Mouse (Mus musculus) liver, adult 2 months (tissue): ENCODE results near the gene Entpd5. TPM values are rescaled to one million over a fixed set of nuclear protein-coding genes. Genes with fewer than 3 reads are reported as not detected.

ENCODE experiments used
- DNase-seq: peaks from one replicate; pipeline ENCODE4 v3.0.0-alpha.2; 2011; ENCODE audit warnings: low read depth, low spot score; ENCODE audit errors: extremely low read depth
- H3K27ac ChIP-seq: fragments of 200-500 bp; replicated peaks from 2 replicates; pipeline ENCODE4 v1.5.1; 2012; ENCODE audit warnings: low read depth, mild to moderate bottlenecking, control low read depth, inconsistent platforms, low read length; ENCODE audit not compliant: insufficient read depth
- H3K27me3 ChIP-seq: fragments of 200-500 bp; 2 replicates; pipeline ENCODE4 v1.6.1; 2012; ENCODE audit warnings: mild to moderate bottlenecking, moderate library complexity, low read length, inconsistent platforms; ENCODE audit not compliant: control insufficient read depth, insufficient read depth
- H3K36me3 ChIP-seq: fragments of 200-500 bp; 2 replicates; pipeline ENCODE4 v1.6.1; 2012; ENCODE audit warnings: low read length, inconsistent platforms; ENCODE audit not compliant: control insufficient read depth, insufficient read depth
- H3K4me1 ChIP-seq: fragments of 200-500 bp; 2 replicates; pipeline ENCODE4 v1.6.1; 2011; ENCODE audit warnings: low read length; ENCODE audit not compliant: control insufficient read depth, insufficient read depth
- H3K4me3 ChIP-seq: fragments of 200-500 bp; 2 replicates; pipeline ENCODE4 v1.5.1; 2011; ENCODE audit warnings: low read depth, mild to moderate bottlenecking, control low read depth, low read length, moderate library complexity; ENCODE audit not compliant: insufficient read depth
- H3K79me2 ChIP-seq: fragments of 200-500 bp; 2 replicates; pipeline ENCODE4 v1.6.1; 2012; ENCODE audit warnings: inconsistent platforms, mild to moderate bottlenecking, low read length, moderate library complexity; ENCODE audit not compliant: control insufficient read depth, insufficient read depth
- H3K9ac ChIP-seq: fragments of 200-500 bp; 2 replicates; pipeline ENCODE4 v1.6.1; 2012; ENCODE audit warnings: low read depth, mild to moderate bottlenecking, control low read depth, inconsistent platforms, low read length
- CTCF ChIP-seq: fragments of 200-500 bp; IDR thresholded peaks from 2 replicates; pipeline ENCODE4 v1.5.1; 2011; ENCODE audit warnings: low read depth, low read length, control low read depth
- POLR2A ChIP-seq: fragments of 200-500 bp; IDR thresholded peaks from 2 replicates; pipeline ENCODE4 v1.6.1; 2011; ENCODE audit warnings: low read length, control low read depth; ENCODE audit not compliant: insufficient read depth; ENCODE audit errors: extremely low read depth
- WGBS: fragments of 180-500 bp; shearing (Covaris S2); methylation state at CpG from one replicate; pipeline ENCODE4 v1.1.7; 2018; 5-methylcytosine and 5-hydroxymethylcytosine counted together
- polyA plus RNA-seq: library from polyadenylated mRNA; depleted of rRNA; stranded (reverse); fragments of >200 nt; gene quantifications from 2 replicates; pipeline ENCODE4 v1.2.3, GENCODE M21; 2012
- total RNA-seq: library from RNA; depleted of rRNA; stranded (reverse); fragments of >200 nt; gene quantifications from 2 replicates; pipeline ENCODE4 v1.2.3, GENCODE M21; 2014

The Entpd5 gene
- total and polyA plus RNA-seq, 2 experiments, result 52.6 to 157 TPM

GRCm38 (mm10) chr12:84449887-84450286 lies 41.1 kb upstream of the Entpd5 start:
- Histone ChIP-seq H3K4me1 (peaks cover 8% of the 10 kb centered on the region), H3K27ac (peak overlapping the region; percentile 97), H3K36me3 (no peaks in the 10 kb centered on the region), H3K4me3 (peak overlapping the region; percentile 68), H3K79me2 (peaks cover 10% of the 10 kb centered on the region; the same call in 1 of the 2 replicates), H3K9ac (peak overlapping the region; percentile 67), H3K27me3 (no peaks in the 10 kb centered on the region)
- TF ChIP-seq POLR2A, result no peak
- no peak for TF ChIP-seq CTCF
- WGBS, result 16% methylated on average over 10 of the region's 10 CpGs
- DNase-seq, result no peak

GRCm38 (mm10) chr12:84448181-84448580 lies 39.4 kb upstream of the Entpd5 start:
- Histone ChIP-seq H3K27ac (no peak overlapping the region), H3K27me3 (no peaks in the 10 kb centered on the region), H3K4me1 (peaks cover 8% of the 10 kb centered on the region), H3K9ac (no peak overlapping the region), H3K4me3 (no peak overlapping the region), H3K36me3 (peaks cover 5% of the 10 kb centered on the region), H3K79me2 (peaks cover 6% of the 10 kb centered on the region; the same call in 1 of the 2 replicates)
- no peak for TF ChIP-seq CTCF
- TF ChIP-seq POLR2A, result no peak
- 84% methylated on average over 6 of the region's 6 CpGs for WGBS
- DNase-seq, result no peak

- peaks cover 3% of the 10 kb centered on the region; the same call in 1 of the 2 replicates for H3K4me1 ChIP-seq
- 73% methylated on average over 1 of the region's 1 CpGs for WGBS
- no peak overlapping the region for H3K27ac ChIP-seq
- no peak overlapping the region for H3K4me3 ChIP-seq
- peaks cover 2% of the 10 kb centered on the region; the same call in 1 of the 2 replicates for H3K79me2 ChIP-seq
- peaks cover 9% of the 10 kb centered on the region for H3K36me3 ChIP-seq
- no peak overlapping the region for H3K9ac ChIP-seq
- TF ChIP-seq POLR2A (no peak), CTCF (no peak)
- no peaks in the 10 kb centered on the region for H3K27me3 ChIP-seq
- DNase-seq, result no peak
These were observed 38.6 kb upstream of the Entpd5 start for GRCm38 (mm10) chr12:84447386-84447785.

- 77% methylated on average over 4 of the region's 4 CpGs for WGBS
- H3K4me1 ChIP-seq, result no peaks in the 10 kb centered on the region
- TF ChIP-seq POLR2A (no peak), CTCF (no peak)
- no peak for DNase-seq
- H3K27me3 ChIP-seq, result no peaks in the 10 kb centered on the region
- no peak overlapping the region for H3K4me3 ChIP-seq
- H3K27ac ChIP-seq, result no peak overlapping the region
- no peak overlapping the region for H3K9ac ChIP-seq
- peaks cover 39% of the 10 kb centered on the region for H3K36me3 ChIP-seq
- no peaks in the 10 kb centered on the region; the same call in 1 of the 2 replicates for H3K79me2 ChIP-seq
These were observed 33.7 kb upstream of the Entpd5 start for GRCm38 (mm10) chr12:84442526-84442925.

GRCm38 (mm10) chr12:84438697-84439096 lies 29.9 kb upstream of the Entpd5 start:
- Histone ChIP-seq H3K79me2 (no peaks in the 10 kb centered on the region), H3K4me1 (no peaks in the 10 kb centered on the region), H3K4me3 (no peak overlapping the region), H3K36me3 (peaks cover 72% of the 10 kb centered on the region), H3K27me3 (no peaks in the 10 kb centered on the region), H3K9ac (no peak overlapping the region), H3K27ac (no peak overlapping the region)
- WGBS, result 85% methylated on average over 2 of the region's 2 CpGs
- TF ChIP-seq POLR2A (no peak), CTCF (no peak)
- no peak for DNase-seq

- WGBS, result 72% methylated on average over 2 of the region's 2 CpGs
These were observed 21.0 kb upstream of the Entpd5 start for GRCm38 (mm10) chr12:84429825-84430224.

More at GRCm38 (mm10) chr12:84429825-84430224, 21.0 kb upstream of the Entpd5 start:
- Histone ChIP-seq H3K9ac (no peak overlapping the region), H3K4me3 (no peak overlapping the region), H3K79me2 (no peaks in the 10 kb centered on the region), H3K4me1 (no peaks in the 10 kb centered on the region), H3K36me3 (peaks cover 43% of the 10 kb centered on the region), H3K27ac (no peak overlapping the region), H3K27me3 (no peaks in the 10 kb centered on the region)
- DNase-seq, result no peak
- no peak for TF ChIP-seq POLR2A
- TF ChIP-seq CTCF, result no peak
